Mouse (Mus musculus) erythroblast, embryonic 14.5 days (primary cell): ENCODE results near the gene Ugt3a1.

Source experiments
- GATA1 ChIP-seq: IDR thresholded peaks from 2 replicates; pipeline ENCODE4 v1.6.1; 2012; ENCODE audit warnings: low read length, inconsistent platforms, mixed read lengths
- TAL1 ChIP-seq: IDR thresholded peaks from 3 replicates; pipeline ENCODE4 v1.6.1; 2012; ENCODE audit warnings: low read length, inconsistent platforms, mixed read lengths

GRCm38 (mm10) chr15:9260621-9261020 is 16.1 kb upstream of the Ugt3a1 start:
- TF ChIP-seq GATA1 = no peak
- TF ChIP-seq TAL1 = no peak
